Mouse (Mus musculus) lung, postnatal 4 days (tissue): ENCODE measurements around the gene Pde12.

Experiments used
- DNase-seq, 2 experiments: peaks; one replicate each; pipeline ENCODE4 v3.0.0; 2021

The Pde12 gene

DNA sequence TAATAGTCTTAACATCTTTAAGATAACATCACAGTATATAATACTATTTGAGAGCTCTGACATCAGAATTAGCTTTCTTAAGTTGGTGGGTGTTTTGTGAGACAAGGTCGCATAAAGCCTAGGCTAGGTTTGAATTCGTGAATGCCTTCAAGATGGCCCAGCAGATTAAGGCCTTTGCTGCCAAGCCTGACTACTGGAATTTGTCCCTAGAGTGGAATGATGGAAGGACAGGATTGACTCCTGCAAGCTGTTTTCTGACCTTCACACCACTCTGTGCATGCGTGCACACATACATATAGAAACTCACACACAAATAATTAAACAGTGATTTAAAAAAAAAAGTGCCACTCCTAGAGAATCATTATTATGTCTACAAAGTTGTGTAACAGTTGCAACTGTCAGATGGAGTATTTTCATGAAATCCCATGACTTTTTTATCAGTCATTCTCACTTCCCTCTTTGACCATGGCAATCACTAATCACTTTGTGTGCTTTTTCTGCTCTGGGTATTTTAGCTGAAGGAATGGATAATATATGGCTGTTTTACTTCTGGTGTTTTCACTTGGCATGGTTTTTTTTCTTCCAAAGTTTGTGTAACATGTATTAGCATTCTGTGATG lies 26.6 kb downstream of the Pde12 start:
- no peak for DNase-seq

DNA sequence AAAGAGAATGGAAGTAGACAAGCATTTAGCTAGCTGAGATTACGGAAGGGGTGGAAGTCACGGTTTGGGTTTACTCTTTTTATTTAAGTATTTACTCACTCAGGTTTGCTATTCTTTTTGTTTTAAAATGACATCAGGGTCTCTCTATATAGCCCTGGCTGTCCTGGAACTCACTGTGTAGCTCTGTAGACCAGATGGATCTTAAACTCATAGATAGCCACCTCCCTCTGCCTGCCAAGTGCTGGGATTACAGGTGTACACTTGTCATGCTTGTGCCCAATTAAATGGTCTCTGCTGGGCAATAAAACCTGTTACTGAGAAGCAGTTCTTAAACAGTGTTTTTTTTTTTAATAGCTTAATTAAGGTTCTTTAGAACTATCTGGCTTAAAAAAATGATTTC lies 29.7 kb downstream of the Pde12 start:
- no peak for DNase-seq

GRCm38 (mm10) chr14:26639251-26639650 lies 30.4 kb downstream of the Pde12 start:
- DNase-seq: no peak

- DNase-seq: peak; percentile 78 to 80
Observed at GRCm38 (mm10) chr14:26638708-26639084, 31.0 kb downstream of the Pde12 start.

GRCm38 (mm10) chr14:26637851-26638707 lies 31.6 kb downstream of the Pde12 start, which contains the start of gene Arf4:
Gene Arf4 (plus strand): TSS chr14:26638074.
- peak; percentile 98 to 99 for DNase-seq

DNA sequence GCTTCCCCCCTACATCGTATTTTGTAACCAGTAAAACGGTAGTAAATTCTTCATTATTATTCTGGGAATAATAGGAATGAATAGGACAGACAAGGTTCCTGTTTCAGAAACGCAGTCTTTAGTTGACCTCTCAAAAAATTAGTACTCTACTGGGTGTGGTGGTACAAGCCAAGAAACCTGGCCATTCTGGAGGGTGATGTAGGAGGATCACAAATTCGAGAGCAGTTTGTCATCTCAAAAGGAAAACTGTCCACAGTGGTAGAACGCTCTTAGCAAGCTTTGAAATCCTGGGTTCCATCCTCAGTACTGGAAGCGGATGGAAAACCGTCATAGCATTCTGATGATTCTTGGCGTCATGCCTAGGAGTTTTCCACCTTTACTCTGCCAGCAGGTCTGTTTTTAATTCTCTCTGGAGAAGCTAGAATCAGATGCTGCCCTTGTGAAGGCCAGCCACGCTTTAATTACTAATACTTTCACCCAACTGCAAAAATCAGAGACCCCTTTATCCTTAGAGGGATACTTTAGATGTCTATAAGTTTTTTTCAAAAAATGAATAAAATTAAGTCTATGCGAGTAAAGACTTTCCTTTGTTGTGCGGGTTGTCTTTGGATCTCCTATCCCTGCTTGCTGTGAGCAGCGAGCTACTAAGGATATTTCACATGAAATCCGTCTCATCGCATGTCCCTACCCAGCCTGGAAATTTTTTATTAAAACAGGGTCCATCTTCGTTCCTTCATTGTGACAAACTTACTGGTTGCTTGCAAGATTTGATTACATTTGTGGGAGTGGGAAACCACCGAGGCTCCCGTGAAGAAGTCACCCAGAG lies 32.4 kb downstream of the Pde12 start:
- no peak for DNase-seq

- DNase-seq: no peak
Observed at GRCm38 (mm10) chr14:26626605-26627140, 43.0 kb downstream of the Pde12 start.

DNA sequence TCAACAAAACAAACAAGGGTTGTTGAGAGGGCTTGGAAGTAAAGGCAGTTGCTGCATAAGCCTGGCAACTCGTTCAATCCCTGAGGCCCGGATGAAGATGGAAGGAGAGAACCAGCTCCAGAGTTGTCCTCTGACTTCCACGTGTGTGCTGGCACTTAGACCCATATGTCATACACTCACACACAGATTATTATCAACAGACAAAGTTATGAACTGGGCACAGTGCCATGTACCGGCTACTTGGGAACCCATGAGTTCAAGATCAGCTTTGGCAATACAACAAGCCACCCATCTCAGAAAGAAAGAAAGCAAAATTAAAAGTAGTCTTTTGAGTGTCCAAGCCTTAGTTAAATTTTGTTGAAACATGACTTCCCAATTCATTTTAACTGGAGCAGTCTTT lies 44.4 kb downstream of the Pde12 start:
- no peak for DNase-seq

DNA sequence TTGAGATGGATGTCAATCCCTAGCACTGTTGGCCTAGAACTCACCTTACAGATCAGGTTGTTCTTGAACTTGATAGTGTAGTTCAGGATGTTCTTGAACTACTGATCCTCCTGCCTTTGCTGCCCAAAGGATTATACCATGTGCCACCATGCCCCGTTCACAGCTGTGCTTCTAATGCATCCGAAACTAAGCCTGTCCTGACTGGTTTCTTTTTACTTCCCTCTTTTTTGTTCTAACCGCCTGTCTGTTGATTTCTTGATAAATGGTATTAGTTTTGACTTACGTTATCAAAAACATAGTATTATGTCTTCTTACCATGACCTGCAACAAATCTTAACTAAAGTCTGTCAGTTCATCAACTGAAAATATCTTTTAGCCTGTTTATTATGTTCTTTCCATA lies 59.0 kb downstream of the Pde12 start:
- no peak for DNase-seq
